Mouse (Mus musculus) bone marrow macrophage, adult 2 months (primary cell): ENCODE measurements around the gene Rab7. TPM values are rescaled to one million over a fixed set of nuclear protein-coding genes. Genes with fewer than 3 reads are reported as not detected.

Experiments
- H3K27ac ChIP-seq: 2 replicates; pipeline ENCODE4 v1.5.1; 2012; ENCODE audit warnings: low read depth, low read length; ENCODE audit not compliant: insufficient read depth
- H3K4me1 ChIP-seq: 2 replicates; pipeline ENCODE4 v1.6.1; 2012; ENCODE audit warnings: low read length; ENCODE audit not compliant: control insufficient read depth, insufficient read depth
- H3K4me3 ChIP-seq: 2 replicates; pipeline ENCODE4 v1.5.1; 2012; ENCODE audit warnings: mild to moderate bottlenecking, low read length, moderate library complexity; ENCODE audit not compliant: insufficient read depth
- CTCF ChIP-seq: IDR thresholded peaks from 2 replicates; pipeline ENCODE4 v1.5.1; 2012; ENCODE audit warnings: low read depth, mild to moderate bottlenecking, low read length, moderate library complexity
- POLR2A ChIP-seq: IDR thresholded peaks from 2 replicates; pipeline ENCODE4 v1.6.1; 2012; ENCODE audit warnings: mild to moderate bottlenecking, low read depth, low read length, borderline replicate concordance
- polyA plus RNA-seq: library from polyadenylated mRNA; stranded (reverse); fragments of >200 nt; gene quantifications from 2 replicates; pipeline ENCODE4 v1.2.4, GENCODE M21; 2012; ENCODE audit not compliant: missing spikeins, insufficient read depth, insufficient read length

Gene Rab7
- polyA plus RNA-seq, 1 experiment: 475 TPM

GRCm38 (mm10) chr6:88039426-88039825 lies 5.6 kb downstream of the Rab7 start:
- no peak for TF ChIP-seq POLR2A
- no peak for TF ChIP-seq CTCF
- Histone ChIP-seq H3K4me1 (peaks cover 47% of the 10 kb centered on the region), H3K27ac (no peak overlapping the region), H3K4me3 (no peak overlapping the region)

GRCm38 (mm10) chr6:88037471-88038045 lies 7.5 kb downstream of the Rab7 start:
- Histone ChIP-seq H3K27ac (no peak overlapping the region), H3K4me1 (peaks cover 50% of the 10 kb centered on the region), H3K4me3 (no peak overlapping the region)
- no peak for TF ChIP-seq POLR2A
- no peak for TF ChIP-seq CTCF

GRCm38 (mm10) chr6:88033504-88033903 lies 11.6 kb downstream of the Rab7 start:
- peaks cover 57% of the 10 kb centered on the region for H3K4me1 ChIP-seq
- peak overlapping the region; percentile 57 for H3K27ac ChIP-seq
- no peak overlapping the region for H3K4me3 ChIP-seq
- TF ChIP-seq CTCF: no peak
- TF ChIP-seq POLR2A: no peak

GRCm38 (mm10) chr6:88030432-88030831 lies 14.6 kb downstream of the Rab7 start:
- Histone ChIP-seq H3K4me3 (no peak overlapping the region), H3K4me1 (peaks cover 69% of the 10 kb centered on the region), H3K27ac (peak overlapping the region; percentile 41)
- TF ChIP-seq POLR2A (no peak), CTCF (no peak)

DNA sequence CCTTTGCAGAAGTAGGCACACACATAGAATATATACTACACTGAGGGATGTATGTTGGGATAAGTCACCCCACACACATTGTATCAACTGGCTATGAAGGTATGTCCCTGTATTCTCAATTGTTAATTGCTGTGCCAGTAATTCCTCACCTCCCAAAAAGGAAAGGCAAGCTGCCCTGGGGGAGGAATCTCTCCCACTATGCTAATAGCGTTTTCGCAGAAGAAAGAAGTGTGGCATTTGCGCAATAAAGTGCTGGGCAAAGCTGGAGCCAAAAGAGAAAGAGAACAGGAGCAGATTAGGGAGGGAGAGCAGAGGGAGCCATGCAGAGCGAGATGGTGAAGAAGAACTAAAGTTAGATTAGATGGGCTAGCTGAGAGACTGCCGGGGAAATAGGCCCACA lies 17.7 kb downstream of the Rab7 start:
- Histone ChIP-seq H3K4me1 (peaks cover 50% of the 10 kb centered on the region), H3K27ac (peak overlapping the region; percentile 44), H3K4me3 (no peak overlapping the region)
- TF ChIP-seq CTCF (no peak), POLR2A (no peak)

- H3K4me1 ChIP-seq: peaks cover 22% of the 10 kb centered on the region
Measured at GRCm38 (mm10) chr6:88023316-88023890, 21.7 kb downstream of the Rab7 start.

GRCm38 (mm10) chr6:88019154-88019553 lies 25.9 kb downstream of the Rab7 start:
- no peak overlapping the region for H3K27ac ChIP-seq
- no peak overlapping the region for H3K4me3 ChIP-seq
- peaks cover 8% of the 10 kb centered on the region; the same call in 1 of the 2 replicates for H3K4me1 ChIP-seq
- TF ChIP-seq POLR2A (no peak), CTCF (no peak)

More at GRCm38 (mm10) chr6:88023316-88023890, 21.7 kb downstream of the Rab7 start:
- H3K4me3 ChIP-seq: no peak overlapping the region
- no peak overlapping the region for H3K27ac ChIP-seq
- no peak for TF ChIP-seq POLR2A
- no peak for TF ChIP-seq CTCF

- H3K4me3 ChIP-seq: no peak overlapping the region
- H3K4me1 ChIP-seq: peaks cover 13% of the 10 kb centered on the region
- TF ChIP-seq POLR2A (no peak), CTCF (no peak)
- H3K27ac ChIP-seq: no peak overlapping the region
Measured at GRCm38 (mm10) chr6:88017821-88018220, 27.2 kb downstream of the Rab7 start.

DNA sequence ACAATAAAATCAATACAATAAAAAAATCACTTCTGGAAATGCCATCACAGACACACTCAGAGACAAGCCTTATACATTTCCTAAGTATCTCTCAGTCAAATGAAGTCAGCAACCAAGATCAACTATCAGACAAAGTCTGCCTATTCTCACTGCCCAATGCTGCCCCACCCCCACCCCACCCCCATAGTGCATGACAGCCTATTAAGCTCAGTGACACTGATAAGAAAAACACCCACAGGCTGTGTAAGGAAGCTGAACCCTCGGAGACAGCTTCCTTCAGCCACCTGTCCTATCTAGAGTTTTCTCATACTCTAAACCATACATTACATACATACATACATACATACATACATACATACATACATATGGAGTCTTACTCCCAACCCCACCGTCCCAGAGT lies 29.3 kb downstream of the Rab7 start:
- Histone ChIP-seq H3K4me3 (no peak overlapping the region), H3K27ac (no peak overlapping the region), H3K4me1 (peaks cover 13% of the 10 kb centered on the region)
- TF ChIP-seq POLR2A (no peak), CTCF (no peak)

- Histone ChIP-seq H3K4me1 (peaks cover 23% of the 10 kb centered on the region), H3K27ac (no peak overlapping the region), H3K4me3 (no peak overlapping the region)
- no peak for TF ChIP-seq POLR2A
- TF ChIP-seq CTCF: no peak
Measured at GRCm38 (mm10) chr6:88013456-88013855, 31.6 kb downstream of the Rab7 start.
